Mouse (Mus musculus): Measurements from ENCODE around the gene Slpi. TPM values are rescaled to one million over a fixed set of nuclear protein-coding genes. Genes with fewer than 3 reads are reported as not detected.

Slpi gene
- 2.1 and 2.3 TPM in 2 replicates for polyA plus RNA-seq (2012; ENCODE audit: insufficient read depth, insufficient read length, missing spikeins)

DNA sequence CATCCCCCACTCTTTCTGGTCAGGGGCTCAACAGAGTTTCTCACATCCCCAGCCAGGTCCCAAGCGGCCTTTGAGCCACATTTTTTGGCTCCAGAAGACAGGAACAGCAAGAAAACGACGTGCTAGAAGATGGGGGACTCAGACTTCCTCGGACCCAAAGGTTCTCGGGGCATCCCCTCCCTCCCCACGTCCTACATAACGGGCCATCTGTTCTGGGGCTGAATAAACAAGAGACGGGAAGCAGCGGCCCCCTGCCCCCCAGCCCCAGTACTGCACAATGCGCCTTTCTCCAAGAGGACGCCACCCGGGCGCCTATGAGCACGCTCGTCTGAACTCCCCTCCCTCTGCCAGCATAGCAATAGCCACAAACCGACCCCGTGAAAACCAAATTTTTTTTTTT is at the start of gene Slpi:
Gene Slpi (minus strand): TSS at position 76 of the 400 bp plus-strand sequence.
- H3K4me1 ChIP-seq (ENCODE audit: control insufficient read depth, insufficient read depth, low read length), result peaks cover 2% of the 10 kb centered on the region
- peak within 1 kb of the TSS; percentile 57 for H3K4me3 ChIP-seq (ENCODE audit: insufficient read depth, low read length)
- TF ChIP-seq POLR2A (IDR thresholded peaks at IDR 0.05; ENCODE audit: borderline replicate concordance, low read depth, low read length) (no peak), CTCF (IDR thresholded peaks at IDR 0.05; ENCODE audit: low read depth, low read length) (no peak)
- H3K27ac ChIP-seq (ENCODE audit: insufficient read depth, low read depth, low read length), result no peak within 1 kb of the TSS

DNA sequence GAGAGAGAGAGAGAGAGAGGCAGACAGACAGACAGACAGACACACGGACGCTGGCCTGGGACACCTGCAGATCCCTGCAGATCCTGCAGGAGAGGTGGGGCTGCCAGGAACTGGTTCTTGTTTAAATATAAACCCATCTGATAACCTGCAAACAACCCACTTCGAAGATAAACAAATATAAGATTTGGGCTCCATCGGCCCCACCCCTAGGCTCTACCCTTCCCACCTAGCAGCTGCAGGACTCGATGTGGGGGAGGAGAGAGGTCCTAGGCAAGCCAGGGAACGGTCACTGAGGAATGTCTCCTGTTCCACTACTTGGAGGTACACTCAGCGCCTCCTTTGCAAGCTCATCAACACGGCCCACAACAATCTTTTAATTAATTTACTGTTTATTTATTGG is 49.4 kb upstream of the Slpi start:
- Histone ChIP-seq H3K27ac (ENCODE audit: insufficient read depth, low read depth, low read length) (no peak overlapping the region), H3K4me1 (ENCODE audit: control insufficient read depth, insufficient read depth, low read length) (peaks cover 73% of the 10 kb centered on the region), H3K4me3 (ENCODE audit: insufficient read depth, low read length) (no peak overlapping the region)
- TF ChIP-seq CTCF (IDR thresholded peaks at IDR 0.05; ENCODE audit: low read depth, low read length), result no peak

- TF ChIP-seq CTCF (IDR thresholded peaks at IDR 0.05; ENCODE audit: low read depth, low read length), result no peak
- TF ChIP-seq POLR2A (IDR thresholded peaks at IDR 0.05; ENCODE audit: borderline replicate concordance, low read depth, low read length), result no peak
These were observed 48.8 kb upstream of the Slpi start for GRCm38 (mm10) chr2:164437710-164438109.

DNA sequence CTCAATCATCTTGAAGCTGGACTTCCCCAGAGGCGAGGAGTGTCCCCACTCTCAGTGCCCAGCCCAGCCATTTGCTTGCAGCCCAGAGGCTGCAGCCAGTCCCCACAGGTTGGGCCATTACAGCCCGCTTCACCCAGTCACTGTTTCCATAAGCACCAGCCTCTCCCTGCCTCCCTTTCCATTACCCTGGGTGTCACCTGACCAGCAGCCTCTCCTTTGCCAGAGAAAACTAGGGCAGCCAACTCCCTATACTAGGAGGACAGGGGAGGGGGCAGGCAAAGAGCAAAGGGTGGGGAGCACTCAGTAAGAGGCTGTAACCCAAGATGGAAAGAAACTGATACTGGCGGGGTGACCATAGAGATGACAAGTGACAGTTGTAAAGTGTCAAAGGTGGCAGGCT is 48.1 kb upstream of the Slpi start:
- no peak overlapping the region for H3K4me3 ChIP-seq (ENCODE audit: insufficient read depth, low read length)
- no peak overlapping the region for H3K27ac ChIP-seq (ENCODE audit: insufficient read depth, low read depth, low read length)
- peaks cover 77% of the 10 kb centered on the region for H3K4me1 ChIP-seq (ENCODE audit: control insufficient read depth, insufficient read depth, low read length)
- no peak for TF ChIP-seq POLR2A (IDR thresholded peaks at IDR 0.05; ENCODE audit: borderline replicate concordance, low read depth, low read length)
- TF ChIP-seq CTCF (IDR thresholded peaks at IDR 0.05; ENCODE audit: low read depth, low read length), result no peak

More at GRCm38 (mm10) chr2:164437710-164438109, 48.8 kb upstream of the Slpi start:
- no peak overlapping the region for H3K27ac ChIP-seq (ENCODE audit: insufficient read depth, low read depth, low read length)
- H3K4me1 ChIP-seq (ENCODE audit: control insufficient read depth, insufficient read depth, low read length), result peaks cover 77% of the 10 kb centered on the region
- H3K4me3 ChIP-seq (ENCODE audit: insufficient read depth, low read length), result no peak overlapping the region

DNA sequence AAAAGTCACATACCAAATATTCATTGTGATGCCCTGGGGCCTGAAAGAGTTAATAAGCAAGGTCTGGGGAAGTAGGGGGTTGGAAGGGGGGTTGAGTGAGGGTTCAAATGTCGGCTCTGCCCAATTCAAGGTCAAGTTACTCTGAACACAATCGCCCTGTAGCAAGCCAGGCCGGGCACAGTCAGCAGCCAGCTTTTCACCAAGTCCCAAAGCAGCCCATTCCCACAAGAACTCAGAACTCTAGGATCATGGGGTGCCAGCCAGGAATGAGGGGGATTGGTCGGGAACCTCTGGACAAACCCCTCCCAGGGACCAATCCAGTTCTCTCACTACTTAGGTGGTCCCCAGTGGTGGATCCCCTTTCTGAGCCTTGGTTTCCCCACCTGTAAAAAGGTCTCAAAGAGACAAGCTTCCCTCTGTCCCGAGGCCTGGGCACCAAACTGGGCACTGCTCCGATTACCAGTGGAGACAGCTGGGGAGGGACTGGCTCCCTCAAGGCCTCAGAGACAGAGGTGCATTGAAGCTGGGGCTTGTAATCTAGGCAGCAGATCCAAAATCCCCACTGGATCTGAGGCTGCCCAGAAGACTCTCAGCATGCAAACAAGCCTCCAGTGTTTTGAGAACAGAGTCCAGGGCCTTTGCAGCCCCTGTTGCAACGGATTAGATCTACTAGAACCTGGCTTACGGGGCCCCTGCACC is 47.5 kb upstream of the Slpi start:
- Histone ChIP-seq H3K4me3 (ENCODE audit: insufficient read depth, low read length) (no peak overlapping the region), H3K4me1 (ENCODE audit: control insufficient read depth, insufficient read depth, low read length) (peaks cover 77% of the 10 kb centered on the region), H3K27ac (ENCODE audit: insufficient read depth, low read depth, low read length) (no peak overlapping the region)
- TF ChIP-seq POLR2A (IDR thresholded peaks at IDR 0.05; ENCODE audit: borderline replicate concordance, low read depth, low read length) (no peak), CTCF (IDR thresholded peaks at IDR 0.05; ENCODE audit: low read depth, low read length) (no peak)

- peaks cover 74% of the 10 kb centered on the region for H3K4me1 ChIP-seq (ENCODE audit: control insufficient read depth, insufficient read depth, low read length)
- H3K27ac ChIP-seq (ENCODE audit: insufficient read depth, low read depth, low read length), result no peak overlapping the region
- no peak overlapping the region for H3K4me3 ChIP-seq (ENCODE audit: insufficient read depth, low read length)
- TF ChIP-seq CTCF (IDR thresholded peaks at IDR 0.05; ENCODE audit: low read depth, low read length) (no peak), POLR2A (IDR thresholded peaks at IDR 0.05; ENCODE audit: borderline replicate concordance, low read depth, low read length) (no peak)
These were observed 46.6 kb upstream of the Slpi start for GRCm38 (mm10) chr2:164435216-164436090.

DNA sequence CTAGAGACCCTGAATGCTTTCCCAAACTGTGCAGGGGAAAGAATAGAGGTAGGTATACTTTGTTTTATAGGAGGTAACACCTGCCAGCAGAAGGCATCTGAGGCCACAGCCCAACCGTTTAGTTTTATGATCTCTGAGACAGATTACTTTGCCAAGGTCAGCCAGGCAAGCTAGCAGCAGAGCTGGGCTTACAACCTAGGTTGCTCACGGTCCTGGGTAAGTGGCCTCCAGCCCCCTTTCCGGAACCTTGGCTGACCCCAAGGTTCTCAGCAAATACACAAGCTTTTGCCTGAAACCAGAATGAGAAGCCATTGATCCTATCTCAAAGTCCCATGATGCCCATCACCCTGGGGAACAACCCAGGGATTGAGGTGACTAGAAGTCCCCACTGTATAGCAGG is 45.8 kb upstream of the Slpi start:
- TF ChIP-seq POLR2A (IDR thresholded peaks at IDR 0.05; ENCODE audit: borderline replicate concordance, low read depth, low read length) (no peak), CTCF (IDR thresholded peaks at IDR 0.05; ENCODE audit: low read depth, low read length) (no peak)
- Histone ChIP-seq H3K4me3 (ENCODE audit: insufficient read depth, low read length) (no peak overlapping the region), H3K4me1 (ENCODE audit: control insufficient read depth, insufficient read depth, low read length) (peaks cover 67% of the 10 kb centered on the region), H3K27ac (ENCODE audit: insufficient read depth, low read depth, low read length) (no peak overlapping the region)

GRCm38 (mm10) chr2:164433278-164433895 is 44.5 kb upstream of the Slpi start:
- TF ChIP-seq CTCF (IDR thresholded peaks at IDR 0.05; ENCODE audit: low read depth, low read length) (no peak), POLR2A (IDR thresholded peaks at IDR 0.05; ENCODE audit: borderline replicate concordance, low read depth, low read length) (no peak)
- H3K4me1 ChIP-seq (ENCODE audit: control insufficient read depth, insufficient read depth, low read length), result peaks cover 55% of the 10 kb centered on the region
- H3K27ac ChIP-seq (ENCODE audit: insufficient read depth, low read depth, low read length), result no peak overlapping the region
- no peak overlapping the region for H3K4me3 ChIP-seq (ENCODE audit: insufficient read depth, low read length)

DNA sequence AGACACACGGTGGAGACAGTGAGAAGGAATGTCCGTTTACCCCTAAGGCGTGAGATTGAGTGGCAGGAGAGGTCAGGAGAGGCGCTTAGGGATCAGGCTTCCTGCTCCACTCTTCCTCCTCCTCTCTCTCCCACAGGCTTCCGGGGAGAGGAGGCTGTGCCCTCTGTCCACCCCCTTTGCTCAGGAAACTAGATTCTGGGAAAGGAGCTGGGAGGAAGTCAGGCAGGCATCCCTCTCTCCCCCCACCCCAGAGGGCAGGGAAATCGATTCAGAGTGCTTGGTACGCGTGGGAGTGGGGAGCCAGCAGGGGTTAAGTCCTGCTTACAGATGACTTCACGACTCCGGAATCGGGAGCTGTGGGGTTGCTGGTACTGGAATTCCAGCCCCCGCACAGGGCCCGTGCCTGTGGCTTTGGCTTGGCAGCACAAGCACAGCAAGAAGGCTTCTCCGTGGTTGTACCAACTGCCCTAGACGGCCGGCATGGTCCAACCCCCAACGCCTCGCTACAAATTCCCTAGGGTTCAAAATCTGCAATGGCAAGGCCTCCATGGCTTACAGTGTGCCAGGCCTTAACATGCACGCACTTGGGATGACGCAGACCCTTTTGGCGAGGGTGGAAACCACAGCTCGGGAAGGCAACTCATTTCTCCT is 43.8 kb upstream of the Slpi start:
- no peak for TF ChIP-seq CTCF (IDR thresholded peaks at IDR 0.05; ENCODE audit: low read depth, low read length)
- TF ChIP-seq POLR2A (IDR thresholded peaks at IDR 0.05; ENCODE audit: borderline replicate concordance, low read depth, low read length), result no peak
- Histone ChIP-seq H3K4me3 (ENCODE audit: insufficient read depth, low read length) (no peak overlapping the region), H3K27ac (ENCODE audit: insufficient read depth, low read depth, low read length) (no peak overlapping the region), H3K4me1 (ENCODE audit: control insufficient read depth, insufficient read depth, low read length) (peaks cover 48% of the 10 kb centered on the region)
